In genomic region chr16:32431926-32432325, GRCm38 (mm10) we compare ENCODE assay signal across 8 mouse cellular contexts. TPM values are rescaled to one million over a fixed set of nuclear protein-coding genes. Genes with fewer than 3 reads are reported as not detected.
A peak's percentile ranks its signal among the peaks of the same experiment; 100 is the strongest.
DNase-seq lines count a peak whose midpoint lies in the region; ATAC-seq and TF ChIP-seq lines count a peak whose summit lies in the region.

No protein-coding gene starts in this region.

- H3K27me3 ChIP-seq in embryonic facial prominence, embryonic 15.5 days, result no peaks in the 10 kb centered on the region
- no peaks in the 10 kb centered on the region for H3K27me3 ChIP-seq in midbrain, embryonic 16.5 days (ENCODE audit: control insufficient read depth, insufficient read depth, low read depth, low read length)

- WGBS in embryonic facial prominence, embryonic 15.5 days, result 93% methylated on average over 1 of the region's 1 CpGs
- 97% methylated on average over 1 of the region's 1 CpGs for WGBS in midbrain, embryonic 16.5 days

- no peak overlapping the region for H3K9ac ChIP-seq in embryonic facial prominence, embryonic 15.5 days
- no peak overlapping the region for H3K9ac ChIP-seq in midbrain, embryonic 16.5 days (ENCODE audit: low read depth, low read length)

- no peak for DNase-seq in left cerebral cortex, adult 2 months (ENCODE audit: extremely low spot score in 1 of 2, low spot score in 2 of 2)
- DNase-seq in left cerebral cortex, postnatal 10 days (ENCODE audit: extremely low spot score in 1 of 2, low spot score in 2 of 2), result no peak
- peak; percentile 43 for DNase-seq in induced T-regulatory cell, adult 2 months (ENCODE audit: low read depth)
- no peak for DNase-seq in testis, postnatal 14 days (ENCODE audit: low spot score)
- no peak for DNase-seq in cerebellum, postnatal 36 days

- intact Hi-C loops in left cerebral cortex, adult 2 months (cut with DNase I), result loop anchor here (2.0 kb wide), 1 partner anchor 99 kb away; the partner anchor contains the start of gene Ubxn7
- intact Hi-C loops in left cerebral cortex, postnatal 10 days (cut with DNase I), result no loop called here

- peaks cover 14% of the 10 kb centered on the region for H3K4me1 ChIP-seq in embryonic facial prominence, embryonic 15.5 days
- H3K4me1 ChIP-seq in midbrain, embryonic 16.5 days (ENCODE audit: control insufficient read depth, insufficient read depth, low read length), result peaks cover 17% of the 10 kb centered on the region

- ATAC-seq in embryonic facial prominence, embryonic 15.5 days (ENCODE audit: insufficient number of reproducible peaks, low FRiP score, low TSS enrichment, low read depth), result no peak
- ATAC-seq in midbrain, embryonic 16.5 days, result no peak
- ATAC-seq in granulocyte monocyte progenitor cell, adult 5-6 weeks (replicated peaks; ENCODE audit: poor library complexity, severe bottlenecking), result no peak

- no peaks in the 10 kb centered on the region for H3K9me3 ChIP-seq in embryonic facial prominence, embryonic 15.5 days (replicated peaks)
- no peaks in the 10 kb centered on the region for H3K9me3 ChIP-seq in midbrain, embryonic 16.5 days (replicated peaks; ENCODE audit: control insufficient read depth, low read length, poor library complexity, severe bottlenecking)

- no peak overlapping the region for H3K27ac ChIP-seq in left cerebral cortex, adult 2 months
- no peak overlapping the region for H3K27ac ChIP-seq in embryonic facial prominence, embryonic 15.5 days (replicated peaks)
- no peak overlapping the region for H3K27ac ChIP-seq in midbrain, embryonic 16.5 days (ENCODE audit: low read length)

- no peak for TF ChIP-seq CTCF in left cerebral cortex, adult 2 months (IDR thresholded peaks at IDR 0.05)

- no peaks in the 10 kb centered on the region for H3K36me3 ChIP-seq in embryonic facial prominence, embryonic 15.5 days
- H3K36me3 ChIP-seq in midbrain, embryonic 16.5 days (ENCODE audit: control insufficient read depth, insufficient read depth, low read length), result no peaks in the 10 kb centered on the region

- H3K4me2 ChIP-seq in embryonic facial prominence, embryonic 15.5 days (replicated peaks), result peak overlapping the region; percentile 80
- peak overlapping the region; percentile 88 for H3K4me2 ChIP-seq in midbrain, embryonic 16.5 days (ENCODE audit: low read length)

- peak overlapping the region; percentile 69 for H3K4me3 ChIP-seq in left cerebral cortex, adult 2 months
- peak overlapping the region; percentile 84 for H3K4me3 ChIP-seq in embryonic facial prominence, embryonic 15.5 days (replicated peaks)
- peak overlapping the region; percentile 56; the same call in 1 of the 2 replicates for H3K4me3 ChIP-seq in midbrain, embryonic 16.5 days (ENCODE audit: low read depth, low read length)

RNA-seq across cellular contexts. Expression of gene Pcyt1a, which starts 1.2 kb away (rescaled TPM):
- 10 to 100 TPM; 39.6 to 42.7 TPM for total RNA-seq in left cerebral cortex, adult 2 months (2021)
- total RNA-seq in left cerebral cortex, postnatal 10 days (2021), result 10 to 100 TPM; 44.1 to 44.3 TPM
- polyA plus RNA-seq in embryonic facial prominence, embryonic 15.5 days (2015; fragmentation: Nextera tagmentation; extraction: Ambion mirVana), result 39.7 and 41.3 TPM in 2 replicates
- polyA plus RNA-seq in midbrain, embryonic 16.5 days (2015; fragmentation: Nextera tagmentation; extraction: Ambion mirVana), result 48.0 and 49.9 TPM in 2 replicates
- 53.2 and 65.3 TPM in 2 replicates for total RNA-seq in granulocyte monocyte progenitor cell, adult 5-6 weeks (2014; fragmentation: Nextera tagmentation)
- 79.3 and 90.5 TPM in 2 replicates for total RNA-seq in granulocyte monocyte progenitor cell, adult 5-6 weeks (2017)

RNA-seq across cellular contexts. Expression of gene Tctex1d2, which starts 12.4 kb away (rescaled TPM):
- total RNA-seq in left cerebral cortex, adult 2 months (2021), result 10 to 100 TPM; 13.6 to 14.9 TPM
- 10 to 100 TPM; 13.9 to 16.1 TPM for total RNA-seq in left cerebral cortex, postnatal 10 days (2021)
- polyA plus RNA-seq in embryonic facial prominence, embryonic 15.5 days (2015; fragmentation: Nextera tagmentation; extraction: Ambion mirVana), result 31.5 and 39.0 TPM in 2 replicates
- polyA plus RNA-seq in midbrain, embryonic 16.5 days (2015; fragmentation: Nextera tagmentation; extraction: Ambion mirVana), result 40.3 and 41.3 TPM in 2 replicates
- total RNA-seq in granulocyte monocyte progenitor cell, adult 5-6 weeks (2014; fragmentation: Nextera tagmentation), result 41.4 and 54.7 TPM in 2 replicates
- total RNA-seq in granulocyte monocyte progenitor cell, adult 5-6 weeks (2017), result 31.5 and 49.4 TPM in 2 replicates

RNA-seq across cellular contexts. Expression of gene Tm4sf19, which starts 31.6 kb away (rescaled TPM):
- not detected for total RNA-seq in left cerebral cortex, adult 2 months (2021)
- total RNA-seq in left cerebral cortex, postnatal 10 days (2021), result under 1 TPM in 1 of 2 experiments, not detected in 1; 0.28 TPM
- 0.30 and 0.35 TPM in 2 replicates for polyA plus RNA-seq in embryonic facial prominence, embryonic 15.5 days (2015; fragmentation: Nextera tagmentation; extraction: Ambion mirVana)
- polyA plus RNA-seq in midbrain, embryonic 16.5 days (2015; fragmentation: Nextera tagmentation; extraction: Ambion mirVana), result not detected in 2 replicates
- not detected in 2 replicates for total RNA-seq in granulocyte monocyte progenitor cell, adult 5-6 weeks (2014; fragmentation: Nextera tagmentation)
- not detected in 2 replicates for total RNA-seq in granulocyte monocyte progenitor cell, adult 5-6 weeks (2017)

RNA-seq across cellular contexts. Expression of gene Slc51a, which starts 55.8 kb away (rescaled TPM):
- not detected for total RNA-seq in left cerebral cortex, adult 2 months (2021)
- not detected for total RNA-seq in left cerebral cortex, postnatal 10 days (2021)
- 0.16 TPM in 1 of 2 replicates, not detected in the other for polyA plus RNA-seq in embryonic facial prominence, embryonic 15.5 days (2015; fragmentation: Nextera tagmentation; extraction: Ambion mirVana)
- polyA plus RNA-seq in midbrain, embryonic 16.5 days (2015; fragmentation: Nextera tagmentation; extraction: Ambion mirVana), result 0.08 TPM in 1 of 2 replicates, not detected in the other
- not detected in 2 replicates for total RNA-seq in granulocyte monocyte progenitor cell, adult 5-6 weeks (2014; fragmentation: Nextera tagmentation)
- 0.05 and 0.30 TPM in 2 replicates for total RNA-seq in granulocyte monocyte progenitor cell, adult 5-6 weeks (2017)
